Mouse (Mus musculus) thymus, postnatal 4 days (tissue): ENCODE data around the gene Shisa6.
A peak's percentile ranks its signal among the peaks of the same experiment; 100 is the strongest.

ENCODE experiments used
- DNase-seq: peaks from one replicate; pipeline ENCODE4 v3.0.0; 2021

Shisa6 gene

DNA sequence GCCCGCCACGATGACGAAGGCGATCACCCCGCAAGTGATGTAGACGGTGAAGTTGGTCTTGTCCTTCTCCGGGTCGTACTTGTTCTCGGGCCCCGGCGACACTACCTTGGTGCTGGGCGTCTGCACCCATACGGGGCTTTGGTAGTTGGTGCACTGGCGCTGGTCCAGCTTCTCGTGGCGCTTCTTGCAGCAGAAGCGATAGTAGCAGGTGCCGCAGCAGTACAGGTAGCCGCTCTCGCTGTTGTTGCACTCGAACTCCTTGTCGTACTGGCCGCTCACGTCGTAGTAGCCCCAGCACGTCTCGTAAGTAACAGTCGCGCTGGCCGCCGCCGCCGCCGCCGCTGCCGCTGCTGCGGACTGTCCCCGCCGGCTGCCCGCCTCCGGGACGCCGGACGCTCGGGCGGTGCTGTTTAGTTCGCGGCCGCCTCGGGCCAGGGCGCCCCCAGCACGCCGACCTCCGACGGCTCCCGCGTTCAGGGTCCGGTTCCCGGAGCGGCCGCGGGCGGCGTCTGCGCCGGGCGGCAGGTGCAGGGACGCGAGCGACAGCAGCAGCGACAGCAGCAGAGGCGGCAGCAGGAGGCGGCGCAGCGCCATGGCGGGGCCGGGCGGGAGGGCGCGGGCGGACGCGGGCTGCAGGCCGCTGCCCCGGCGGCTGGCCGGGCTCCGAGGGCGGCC lies at the start of gene Shisa6:
Gene Shisa6 (minus strand): TSS at position 594 of the 675 bp plus-strand sequence.
- DNase-seq: peak; percentile 18

DNA sequence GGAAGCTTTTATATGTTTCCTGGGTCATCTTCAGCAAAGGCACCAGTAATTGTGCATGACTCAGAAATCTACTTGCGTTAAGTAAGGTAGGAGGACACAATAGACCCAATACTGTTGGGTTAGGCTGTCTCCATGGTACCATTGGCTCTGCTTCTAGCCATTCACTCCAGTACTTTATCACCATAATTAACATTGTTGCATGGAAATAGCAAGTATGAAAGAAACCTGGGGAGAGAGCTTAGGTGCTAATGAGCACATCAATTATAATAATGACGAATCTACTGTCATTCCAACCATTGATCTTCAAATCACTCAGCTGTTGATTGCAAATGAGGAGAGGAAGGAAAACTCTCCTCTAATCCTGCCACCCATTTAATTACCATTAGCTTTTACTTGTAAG lies 48.1 kb upstream of the Shisa6 start:
- no peak for DNase-seq

- no peak for DNase-seq
Observed at GRCm38 (mm10) chr11:66569045-66569444, 43.3 kb upstream of the Shisa6 start.

- no peak for DNase-seq
Observed at GRCm38 (mm10) chr11:66568386-66568791, 42.6 kb upstream of the Shisa6 start.

DNA sequence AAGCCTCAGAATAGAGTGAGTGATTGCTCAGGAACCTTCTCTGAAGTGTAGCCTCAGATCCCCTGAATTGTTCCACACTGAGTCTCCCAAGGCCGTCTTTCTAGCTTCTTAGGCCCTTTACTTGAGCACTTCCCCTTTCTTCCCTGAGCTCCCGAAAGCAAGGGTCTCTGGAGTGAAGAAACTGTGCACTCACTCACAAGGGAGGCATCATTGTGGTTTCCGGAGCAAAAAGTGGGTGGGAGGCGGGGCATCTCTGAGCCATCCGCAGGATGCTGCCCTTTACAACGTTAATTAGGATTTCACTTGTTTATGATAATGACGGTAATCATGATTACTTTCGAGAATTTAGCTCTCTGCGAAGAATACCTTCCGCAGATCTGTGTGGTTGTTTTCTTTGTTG lies 41.6 kb upstream of the Shisa6 start:
- DNase-seq: no peak

DNA sequence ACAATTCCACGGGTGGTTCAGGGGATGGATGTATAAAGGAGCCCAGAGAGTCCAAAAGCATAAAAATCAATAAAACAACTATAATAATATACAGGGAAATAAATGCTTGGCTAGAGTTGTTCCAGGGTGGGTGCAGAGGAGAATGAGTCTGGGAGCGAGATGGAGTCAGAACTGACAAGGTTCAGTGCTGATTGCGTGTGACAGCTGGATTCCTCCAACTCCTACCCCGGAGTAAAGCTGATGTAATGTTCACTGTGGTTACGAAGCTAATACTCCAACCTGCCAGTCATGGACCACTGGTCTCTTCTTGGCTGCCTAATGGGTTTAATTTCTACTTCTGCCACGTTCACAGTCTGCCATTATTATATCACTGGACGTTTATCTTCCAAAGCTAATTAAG lies 36.5 kb upstream of the Shisa6 start:
- DNase-seq: no peak

- DNase-seq: no peak
Observed at GRCm38 (mm10) chr11:66537820-66538219, 12.1 kb upstream of the Shisa6 start.

- no peak for DNase-seq
Observed at GRCm38 (mm10) chr11:66535866-66536265, 10.1 kb upstream of the Shisa6 start.

- no peak for DNase-seq
Observed at GRCm38 (mm10) chr11:66535156-66535555, 9.4 kb upstream of the Shisa6 start.

GRCm38 (mm10) chr11:66534291-66534690 lies 8.5 kb upstream of the Shisa6 start:
- no peak for DNase-seq

GRCm38 (mm10) chr11:66528146-66528545 lies 2.4 kb upstream of the Shisa6 start:
- no peak for DNase-seq

- DNase-seq: no peak
Observed at GRCm38 (mm10) chr11:66527343-66527742, 1.6 kb upstream of the Shisa6 start.

GRCm38 (mm10) chr11:66526981-66527320 lies 1.2 kb upstream of the Shisa6 start:
- DNase-seq: no peak

DNA sequence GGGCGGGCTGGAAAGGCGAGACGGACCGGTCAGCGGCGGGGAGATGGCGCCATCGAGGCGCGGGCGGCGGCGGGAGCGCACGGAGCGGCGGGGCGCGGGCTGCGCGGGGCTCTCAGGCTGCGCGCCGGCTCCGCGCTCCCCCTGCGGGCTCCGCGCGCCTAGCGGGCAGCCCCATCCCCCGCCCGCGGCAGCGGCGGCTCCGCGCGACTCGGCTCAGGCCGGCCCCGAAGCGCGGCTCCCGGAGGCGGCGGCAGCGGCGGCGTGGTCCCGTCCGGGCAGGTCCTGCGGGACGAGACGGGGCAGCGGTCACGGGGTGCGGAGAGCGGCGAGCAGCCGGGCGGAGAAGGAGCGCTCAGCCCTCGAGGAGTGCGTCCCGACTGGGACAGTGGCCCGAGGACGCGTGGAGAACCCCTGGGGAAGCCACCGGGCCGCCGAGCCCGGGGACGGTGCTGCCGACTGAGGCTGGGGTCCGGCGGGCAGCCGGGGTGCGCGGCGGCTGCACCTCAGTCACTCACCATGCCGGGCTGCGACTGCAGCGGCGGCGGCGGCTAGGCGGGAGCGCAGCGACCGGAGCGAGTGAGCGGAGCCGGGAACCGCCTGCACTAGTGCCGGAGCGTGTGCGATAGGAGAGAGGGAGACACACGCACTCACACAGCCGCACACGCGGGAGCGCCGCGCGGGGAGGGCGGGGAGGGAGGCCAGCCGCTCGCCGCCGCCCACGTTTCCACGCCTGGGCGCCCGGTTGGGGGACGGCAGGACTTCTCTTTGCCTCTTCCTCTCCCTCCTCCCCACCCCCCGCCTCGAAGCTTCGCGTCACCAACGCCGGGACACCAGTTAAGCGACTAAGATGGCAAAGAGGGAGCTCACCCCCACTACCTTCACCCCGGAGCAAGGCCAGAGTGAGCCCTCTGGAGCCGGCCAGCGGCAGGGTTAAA lies 549 bp upstream of the Shisa6 start:
- peak; percentile 22 for DNase-seq

DNA sequence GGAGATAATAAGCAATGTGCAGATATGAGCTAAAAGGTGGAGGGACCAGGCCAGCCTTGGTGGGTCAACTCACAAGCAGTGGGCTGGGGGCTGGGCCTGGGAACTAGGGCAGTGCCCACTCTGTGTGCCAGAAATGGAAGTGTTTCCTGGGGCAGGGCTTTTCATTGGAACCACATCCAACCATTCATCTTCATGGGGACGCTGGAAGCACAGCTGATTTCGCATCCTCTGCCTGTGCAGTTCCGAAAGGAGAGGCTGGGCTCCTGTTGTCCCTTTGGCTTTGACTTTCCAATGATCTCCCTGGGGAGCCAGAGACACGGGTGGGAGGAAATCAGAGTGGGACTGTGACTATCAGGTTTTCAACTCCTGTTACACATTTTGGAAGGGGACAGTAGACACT lies 1.5 kb downstream of the Shisa6 start:
- no peak for DNase-seq

GRCm38 (mm10) chr11:66522376-66522775 lies 3.4 kb downstream of the Shisa6 start:
- no peak for DNase-seq

DNA sequence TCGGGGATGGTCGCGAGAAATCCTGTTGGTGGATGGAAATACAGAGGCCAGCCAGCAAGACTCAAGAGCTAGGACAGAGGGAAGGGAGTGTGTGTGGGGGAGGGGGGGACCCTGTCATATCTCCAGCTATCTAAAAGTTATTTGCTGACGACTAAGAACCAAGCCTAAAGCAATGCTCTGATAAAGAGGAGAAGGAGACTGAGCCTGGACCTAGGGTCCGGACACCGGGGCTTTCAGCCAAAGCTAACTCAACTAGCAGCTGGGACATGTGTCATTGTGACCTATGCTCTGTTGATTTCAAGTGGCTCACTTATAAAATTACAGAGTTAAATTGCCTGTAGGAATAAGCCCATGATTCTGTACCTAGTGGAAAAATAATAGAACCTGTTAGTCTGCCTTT lies 6.4 kb downstream of the Shisa6 start:
- no peak for DNase-seq

DNA sequence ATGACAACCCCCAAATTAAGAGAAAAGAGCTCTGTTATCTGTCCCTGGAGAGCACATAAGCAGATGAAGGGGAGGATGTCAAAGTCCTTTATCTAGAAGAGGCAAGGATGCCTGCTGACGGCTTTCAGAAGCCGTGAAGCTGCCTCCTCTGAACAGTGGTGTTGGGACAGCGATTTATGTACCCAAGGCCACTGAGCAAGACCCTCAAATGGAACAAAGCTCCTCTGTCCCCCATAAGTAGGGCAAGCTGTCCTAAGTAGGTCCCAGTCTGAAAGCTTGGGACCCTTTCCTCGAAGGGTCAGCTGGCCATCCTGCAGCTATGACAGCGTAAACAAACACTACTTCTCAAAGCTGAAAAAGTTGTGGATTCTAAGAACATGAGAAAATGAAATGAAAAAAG lies 11.4 kb downstream of the Shisa6 start:
- no peak for DNase-seq

DNA sequence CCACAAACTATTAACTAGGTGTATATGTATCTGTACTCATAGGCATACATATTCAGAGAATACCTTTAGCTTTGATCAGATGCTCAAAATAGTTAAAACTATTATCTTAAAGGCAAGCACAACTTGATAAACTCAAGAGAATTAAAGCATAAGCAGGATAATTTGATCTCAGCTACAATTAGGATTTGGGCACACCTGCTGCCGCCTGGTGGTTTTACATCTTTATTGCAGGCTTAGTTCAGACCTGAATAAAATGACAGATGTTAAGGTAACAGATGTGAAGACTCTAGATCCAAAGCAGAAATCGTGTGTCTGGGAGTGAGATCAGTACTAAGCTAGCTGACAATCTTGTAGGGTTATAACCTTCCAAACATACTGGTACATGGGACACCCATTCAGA lies 24.8 kb downstream of the Shisa6 start:
- DNase-seq: no peak

DNA sequence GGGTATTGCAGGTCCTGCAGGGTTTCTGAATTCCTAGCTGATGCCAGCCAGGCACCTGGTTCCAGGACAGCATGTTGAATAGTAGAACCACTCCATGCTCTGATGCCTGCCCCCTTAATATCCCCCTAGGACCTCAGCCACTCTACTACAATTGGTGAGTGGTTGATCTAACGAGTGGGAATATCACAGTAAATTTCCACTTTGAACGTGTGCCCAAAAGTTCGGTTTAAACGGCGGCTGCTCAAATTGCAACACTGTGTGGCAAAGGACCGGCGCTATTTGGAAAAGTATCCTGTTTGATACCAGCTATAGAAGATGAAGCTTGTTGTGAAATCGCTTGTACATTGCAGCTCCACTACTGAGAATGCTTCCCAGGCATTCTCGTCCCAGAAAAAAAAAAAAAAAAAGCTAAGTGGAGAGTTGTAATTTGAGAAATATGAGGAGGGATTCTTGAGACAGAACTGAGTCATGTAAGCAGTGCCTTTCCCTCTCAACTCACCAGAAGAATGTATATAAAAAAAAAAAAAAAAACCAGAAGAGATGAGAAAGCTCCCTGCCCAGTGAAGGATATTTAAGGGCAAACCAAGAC lies 26.8 kb downstream of the Shisa6 start:
- no peak for DNase-seq

DNA sequence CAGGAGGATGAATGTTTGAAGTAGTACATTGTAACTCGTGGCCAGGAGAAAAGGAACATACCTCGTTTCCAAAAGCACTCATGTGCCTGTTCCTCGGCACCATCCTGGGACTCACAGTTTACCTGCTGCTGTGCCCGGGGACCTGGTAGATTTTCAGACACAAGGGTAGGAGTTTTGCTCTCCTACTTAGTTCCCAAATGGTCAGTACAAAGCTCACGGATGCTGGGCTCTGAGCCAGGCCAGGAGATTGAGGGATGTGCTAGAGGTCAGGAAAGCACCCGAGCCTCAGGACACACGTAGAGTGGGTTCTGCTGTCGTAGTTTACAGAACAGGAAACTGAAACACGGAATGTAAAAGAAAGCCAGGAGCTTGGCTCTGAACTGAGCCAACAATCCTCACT lies 29.5 kb downstream of the Shisa6 start:
- DNase-seq: no peak

- DNase-seq: no peak
Observed at GRCm38 (mm10) chr11:66494391-66494790, 31.4 kb downstream of the Shisa6 start.

DNA sequence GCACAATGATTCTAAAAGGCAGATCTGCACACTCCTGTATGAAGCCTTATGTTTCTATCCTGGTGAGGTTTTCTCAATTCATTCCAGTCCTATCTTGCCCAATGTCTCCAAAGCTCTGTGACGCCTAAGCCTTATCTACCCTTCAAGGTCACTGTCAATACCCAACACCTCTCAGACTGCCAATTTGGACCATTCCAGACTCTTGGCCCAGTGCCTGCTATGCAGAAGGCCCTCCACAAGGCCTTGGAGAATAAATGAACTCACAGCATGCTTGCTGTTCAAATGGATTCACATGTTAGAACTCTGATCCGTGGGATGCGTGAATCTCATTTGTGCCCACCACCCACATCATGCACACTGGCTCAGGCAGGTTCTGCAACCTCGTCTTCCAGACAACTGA lies 38.0 kb downstream of the Shisa6 start:
- no peak for DNase-seq

DNA sequence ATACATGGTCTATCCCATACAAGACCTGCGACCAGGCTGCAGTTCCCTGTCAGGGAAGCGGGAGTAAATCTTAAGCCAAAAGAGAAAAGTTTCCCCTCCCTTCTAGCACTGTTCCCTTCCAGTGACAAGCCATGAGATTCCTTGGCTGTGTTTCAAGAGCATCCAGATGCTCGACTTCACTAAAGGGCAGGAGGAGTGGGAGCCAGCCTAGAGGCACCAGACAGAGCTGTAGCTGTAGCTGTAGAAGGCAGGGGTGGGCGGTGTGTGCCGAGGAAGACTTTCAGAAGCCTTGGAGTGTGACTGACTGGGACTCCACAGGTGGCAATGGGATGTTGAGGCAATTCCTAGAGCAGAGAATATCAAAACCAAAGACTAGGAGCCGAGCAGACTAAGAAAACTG lies 43.3 kb downstream of the Shisa6 start:
- no peak for DNase-seq
